Mouse (Mus musculus) skeletal muscle tissue, adult 2 months (tissue): ENCODE results near the gene Igsf9b.
A peak's percentile ranks its signal among the peaks of the same experiment; 100 is the strongest.

Source experiments
- DNase-seq: peaks from one replicate; pipeline ENCODE4 v3.0.0-alpha.2; 2012; ENCODE audit warnings: low read depth, low spot score

Gene Igsf9b

GRCm38 (mm10) chr9:27289543-27290308, 9.3 kb upstream of the Igsf9b start:
- DNase-seq, result no peak

- DNase-seq, result no peak
Measured at GRCm38 (mm10) chr9:27294380-27294779, 4.6 kb upstream of the Igsf9b start.

- no peak for DNase-seq
Measured at GRCm38 (mm10) chr9:27299286-27300187, 533 bp downstream of the Igsf9b start.

- no peak for DNase-seq
Measured at GRCm38 (mm10) chr9:27300188-27300691, 1.2 kb downstream of the Igsf9b start.

GRCm38 (mm10) chr9:27300698-27301097, 1.7 kb downstream of the Igsf9b start:
- DNase-seq, result no peak

GRCm38 (mm10) chr9:27301486-27301885, 2.5 kb downstream of the Igsf9b start:
- DNase-seq, result no peak

GRCm38 (mm10) chr9:27302291-27302690, 3.3 kb downstream of the Igsf9b start:
- DNase-seq, result no peak

- DNase-seq, result no peak
Measured at GRCm38 (mm10) chr9:27303571-27304484, 4.8 kb downstream of the Igsf9b start.

- peak; percentile 19 for DNase-seq
Measured at GRCm38 (mm10) chr9:27304485-27305102, 5.6 kb downstream of the Igsf9b start.

GRCm38 (mm10) chr9:27305502-27305901, 6.5 kb downstream of the Igsf9b start:
- no peak for DNase-seq

- DNase-seq, result no peak
Measured at GRCm38 (mm10) chr9:27306642-27307041, 7.6 kb downstream of the Igsf9b start.

- DNase-seq, result no peak
Measured at GRCm38 (mm10) chr9:27307265-27307664, 8.3 kb downstream of the Igsf9b start.

- no peak for DNase-seq
Measured at GRCm38 (mm10) chr9:27308045-27308444, 9.0 kb downstream of the Igsf9b start.

- DNase-seq, result no peak
Measured at GRCm38 (mm10) chr9:27308561-27308960, 9.6 kb downstream of the Igsf9b start.

- no peak for DNase-seq
Measured at GRCm38 (mm10) chr9:27310005-27310404, 11.0 kb downstream of the Igsf9b start.

- DNase-seq, result no peak
Measured at GRCm38 (mm10) chr9:27313427-27313826, 14.4 kb downstream of the Igsf9b start.

GRCm38 (mm10) chr9:27321267-27321666, 22.3 kb downstream of the Igsf9b start:
- no peak for DNase-seq

- DNase-seq, result no peak
Measured at GRCm38 (mm10) chr9:27322277-27322676, 23.3 kb downstream of the Igsf9b start.

- no peak for DNase-seq
Measured at GRCm38 (mm10) chr9:27323412-27323811, 24.4 kb downstream of the Igsf9b start.

GRCm38 (mm10) chr9:27325920-27326319, 26.9 kb downstream of the Igsf9b start:
- peak; percentile 27 for DNase-seq

- DNase-seq, result no peak
Measured at GRCm38 (mm10) chr9:27327558-27327957, 28.6 kb downstream of the Igsf9b start.
